Mouse (Mus musculus): ENCODE measurements around the gene Cog7.

GRCm38 (mm10) chr7:122012370-122012769 is 30.9 kb upstream of the Cog7 start:
- TF ChIP-seq CTCF (IDR thresholded peaks at IDR 0.05) (no peak), EP300 (IDR thresholded peaks at IDR 0.05) (no peak)
